Mouse (Mus musculus) kidney, postnatal 10 days (tissue): ENCODE measurements around the gene 5730522E02Rik.

Experiments
- DNase-seq: peaks from one replicate; pipeline ENCODE4 v3.0.0; 2021; ENCODE audit warnings: mixed read lengths

The 5730522E02Rik gene

DNA sequence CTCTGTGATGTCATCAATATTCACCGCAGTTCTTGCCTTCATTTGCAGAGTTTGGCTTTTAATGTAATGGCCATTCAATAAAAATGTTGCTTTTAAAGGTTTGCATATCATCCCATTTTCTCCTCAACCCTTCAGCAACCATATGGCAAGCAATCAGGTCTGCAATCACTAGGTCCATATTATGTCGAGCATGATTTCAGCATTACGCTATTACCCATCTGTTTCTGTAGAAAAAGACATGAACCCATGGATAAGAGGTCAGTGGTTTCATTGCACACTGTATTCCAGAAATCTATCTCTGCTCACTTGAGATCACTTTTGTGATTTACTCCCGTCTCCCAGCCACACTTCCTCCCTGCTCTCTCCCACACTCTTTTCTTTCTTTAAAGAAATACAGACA, 213.1 kb downstream of the 5730522E02Rik start:
- DNase-seq = no peak

DNA sequence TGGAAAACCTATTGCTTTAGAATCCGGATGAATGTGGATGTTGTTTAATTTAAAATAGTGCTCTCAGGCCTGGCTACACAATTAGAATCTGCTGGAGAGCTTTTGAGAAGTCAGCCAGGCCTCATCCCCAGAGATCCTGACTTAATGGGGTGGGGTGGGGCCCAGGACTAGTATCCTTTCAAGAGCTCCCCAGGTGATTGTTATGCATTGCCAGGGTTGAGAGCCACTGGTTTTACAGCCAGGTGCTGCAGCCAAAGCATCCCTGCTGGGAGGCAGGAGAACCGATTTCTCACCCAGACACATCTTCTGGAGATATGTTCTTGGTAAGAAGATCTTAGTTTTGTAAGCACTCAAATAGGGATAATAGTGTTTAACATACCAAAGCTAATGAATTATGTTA, 216.4 kb downstream of the 5730522E02Rik start:
- no peak for DNase-seq

GRCm38 (mm10) chr11:25992216-25992615, 218.3 kb downstream of the 5730522E02Rik start:
- no peak for DNase-seq

DNA sequence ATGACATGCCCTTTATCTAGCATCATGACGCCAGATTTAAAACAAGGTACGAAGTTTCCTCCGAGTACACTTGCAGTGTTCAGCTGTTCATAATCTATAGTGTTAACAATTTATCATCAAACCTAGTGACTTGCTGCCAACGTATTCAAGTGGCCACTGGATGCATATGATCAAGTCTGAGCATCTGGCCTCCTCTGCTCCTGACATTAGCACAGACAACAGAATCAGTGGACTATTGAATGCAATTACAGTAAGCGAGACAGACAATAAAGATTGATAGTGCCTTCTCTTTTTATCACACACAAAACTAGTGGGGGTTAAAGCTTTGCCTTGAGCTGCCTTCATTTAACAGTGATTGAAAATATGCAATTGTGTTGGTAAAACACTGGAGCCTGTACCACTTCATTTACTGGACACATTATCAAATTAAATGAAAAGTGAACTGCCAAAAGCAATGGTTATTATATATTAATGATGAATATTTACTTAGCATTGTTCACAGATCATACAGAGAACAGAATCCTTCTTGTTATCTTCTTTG, 231.8 kb downstream of the 5730522E02Rik start:
- DNase-seq = no peak

GRCm38 (mm10) chr11:25941504-25941903, 269.1 kb downstream of the 5730522E02Rik start:
- no peak for DNase-seq

GRCm38 (mm10) chr11:25940716-25941294, 269.8 kb downstream of the 5730522E02Rik start:
- no peak for DNase-seq

DNA sequence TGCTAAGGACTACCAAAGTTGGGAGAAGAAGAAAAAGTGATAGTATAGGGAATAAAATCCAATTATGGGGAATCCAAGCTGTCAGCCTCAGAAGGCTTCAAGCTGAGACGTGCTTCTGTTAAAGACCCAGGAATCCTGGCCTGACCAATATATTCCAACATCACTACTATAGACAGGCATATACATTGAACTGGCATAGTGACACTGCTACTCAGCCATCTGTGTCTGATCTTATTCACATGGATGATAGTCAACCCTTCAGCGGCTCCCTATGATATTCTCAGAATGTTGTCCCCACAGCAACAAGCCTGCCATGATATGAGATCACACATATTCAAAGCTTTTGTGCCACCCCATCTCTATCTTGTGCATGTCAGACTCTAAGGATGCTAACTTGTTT, 284.3 kb downstream of the 5730522E02Rik start:
- DNase-seq = no peak

DNA sequence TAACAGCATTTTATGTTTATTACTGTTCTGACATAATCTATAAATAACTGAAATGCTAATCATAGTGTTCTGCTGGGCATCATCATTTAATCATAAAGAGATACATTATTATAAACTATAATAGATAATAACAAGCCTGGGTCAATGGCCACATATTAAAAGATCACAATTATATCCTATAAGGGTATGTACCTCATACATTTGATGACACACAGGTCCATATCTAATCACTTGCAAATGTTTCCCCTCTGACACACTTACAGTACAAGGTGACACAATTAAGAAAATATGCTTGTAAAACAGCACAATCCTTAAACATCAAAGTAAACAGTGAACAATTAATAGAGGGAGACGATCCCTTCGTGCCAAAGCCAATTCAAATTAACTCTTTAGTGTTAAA, 308.2 kb downstream of the 5730522E02Rik start:
- DNase-seq = no peak

GRCm38 (mm10) chr11:25901666-25902065, 308.9 kb downstream of the 5730522E02Rik start:
- no peak for DNase-seq

- DNase-seq = no peak
Measured at GRCm38 (mm10) chr11:25893906-25894305, 316.7 kb downstream of the 5730522E02Rik start.

DNA sequence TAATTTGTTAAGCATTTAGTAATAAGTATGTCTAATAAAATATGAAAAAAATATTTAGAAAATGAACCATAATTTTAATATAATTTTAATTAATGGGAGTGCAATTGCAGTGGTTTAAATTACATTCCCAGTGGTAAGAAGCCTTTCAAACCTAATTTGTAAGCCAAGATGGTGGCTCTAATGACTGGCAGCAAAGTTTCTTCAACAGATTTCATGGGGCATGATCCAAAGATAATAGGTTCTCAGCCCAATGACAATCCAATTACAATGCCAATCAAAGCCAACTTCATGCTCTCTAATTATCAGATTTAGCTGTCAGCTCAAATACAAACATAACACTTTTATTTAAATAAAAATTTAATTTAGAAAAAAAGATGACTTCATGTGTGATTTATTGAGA, 337.6 kb downstream of the 5730522E02Rik start:
- no peak for DNase-seq

- DNase-seq = no peak
Measured at GRCm38 (mm10) chr11:25872317-25872716, 338.2 kb downstream of the 5730522E02Rik start.

GRCm38 (mm10) chr11:25866292-25866691, 344.3 kb downstream of the 5730522E02Rik start:
- no peak for DNase-seq

- peak; percentile 81 for DNase-seq
Measured at GRCm38 (mm10) chr11:25862686-25863085, 347.9 kb downstream of the 5730522E02Rik start.

- no peak for DNase-seq
Measured at GRCm38 (mm10) chr11:25856629-25857568, 353.7 kb downstream of the 5730522E02Rik start.

DNA sequence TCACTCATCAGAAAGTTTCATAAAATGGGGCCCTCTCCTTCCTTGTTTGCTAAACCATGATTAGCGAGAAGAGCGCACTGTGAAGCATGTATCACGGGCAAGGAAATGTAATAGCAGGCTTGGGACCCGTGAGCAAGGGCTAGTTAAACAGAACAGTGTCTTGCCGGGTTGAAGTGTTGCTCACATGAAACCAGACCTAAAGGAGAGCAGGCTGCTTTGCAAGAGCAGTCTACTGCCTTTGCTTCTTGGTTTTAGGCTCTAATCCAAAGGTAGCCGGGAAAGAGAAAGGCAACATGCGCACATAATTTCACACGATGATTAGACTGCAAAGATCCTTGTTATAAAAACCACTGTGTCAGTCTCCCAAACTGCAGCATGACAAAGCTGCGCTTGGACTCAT, 354.8 kb downstream of the 5730522E02Rik start:
- DNase-seq = no peak

DNA sequence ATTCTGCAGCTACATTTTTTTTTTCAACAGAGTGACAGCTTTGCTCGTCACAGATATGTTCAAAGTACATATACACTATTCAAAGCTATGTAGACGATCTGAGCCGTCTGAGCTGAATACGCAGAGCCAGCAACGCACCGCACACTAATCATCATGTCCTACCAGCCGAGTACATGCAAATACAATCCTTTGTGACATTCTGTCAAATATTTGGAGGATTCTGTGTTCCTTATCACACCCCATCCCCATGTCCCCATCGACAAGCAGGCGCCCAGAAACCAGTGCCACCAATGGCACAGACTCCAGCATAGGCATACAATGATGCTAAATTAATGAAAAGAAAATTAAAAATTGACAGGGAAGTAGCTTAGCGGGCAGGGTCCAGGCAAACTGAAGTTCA, 356.3 kb downstream of the 5730522E02Rik start:
- DNase-seq = no peak

DNA sequence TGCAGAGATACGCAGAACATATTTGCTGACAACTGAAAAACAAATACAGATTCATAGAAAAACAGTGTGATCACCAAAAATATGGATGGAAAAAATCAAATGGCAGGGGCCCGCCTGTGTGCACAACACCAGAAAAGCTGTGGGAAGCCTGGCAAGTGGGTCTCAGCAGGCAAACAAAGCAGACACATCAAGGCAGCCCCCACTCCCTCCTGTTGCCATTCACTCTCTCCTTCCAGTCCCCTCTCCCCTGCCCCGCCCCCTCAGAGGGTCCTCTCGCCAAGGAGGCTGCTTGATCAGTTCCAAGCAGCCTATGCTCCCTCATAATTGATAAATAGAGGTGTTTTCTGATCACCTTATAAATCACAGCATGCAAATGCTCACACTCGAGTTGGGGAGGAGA, 357.5 kb downstream of the 5730522E02Rik start:
- DNase-seq = no peak

DNA sequence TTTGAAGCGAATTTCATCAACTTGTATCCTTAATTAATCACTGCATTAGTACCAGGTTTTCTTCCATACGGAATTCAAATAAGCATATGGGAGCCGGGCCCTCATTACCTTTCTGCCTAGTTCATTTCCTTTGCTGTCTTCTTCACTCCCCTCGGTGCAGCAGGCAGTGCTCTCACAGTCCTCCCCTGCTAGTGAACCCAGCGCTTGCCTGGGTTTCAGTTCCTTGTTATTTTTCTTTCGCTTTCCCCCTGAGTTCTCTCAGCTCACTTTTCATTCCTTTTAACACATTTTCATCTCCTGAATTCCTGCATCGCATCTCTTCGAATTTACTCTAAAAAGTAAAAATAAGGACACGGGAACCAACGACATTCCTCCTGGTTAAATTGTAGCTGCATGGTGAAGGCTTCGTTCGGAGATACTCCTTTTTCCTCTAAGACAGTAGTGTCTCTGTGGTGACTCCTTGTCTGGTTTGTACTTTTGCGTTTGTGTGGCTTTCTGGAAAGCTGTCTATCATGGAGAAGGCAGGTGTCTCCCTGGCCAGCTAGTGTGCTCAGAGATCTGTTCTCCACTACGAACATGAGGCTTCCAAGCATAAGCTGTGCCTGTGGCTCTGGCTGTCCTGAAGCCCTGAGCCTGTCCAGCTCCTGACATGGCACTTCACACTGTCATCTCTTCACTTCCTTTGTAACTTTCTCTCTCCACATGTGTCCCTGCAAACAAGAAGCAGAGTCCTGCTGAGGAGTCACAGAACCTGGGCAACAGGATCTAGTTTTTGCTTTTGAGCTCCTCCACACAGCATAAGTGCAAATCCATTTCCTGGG, 361.5 kb downstream of the 5730522E02Rik start:
- DNase-seq = no peak

DNA sequence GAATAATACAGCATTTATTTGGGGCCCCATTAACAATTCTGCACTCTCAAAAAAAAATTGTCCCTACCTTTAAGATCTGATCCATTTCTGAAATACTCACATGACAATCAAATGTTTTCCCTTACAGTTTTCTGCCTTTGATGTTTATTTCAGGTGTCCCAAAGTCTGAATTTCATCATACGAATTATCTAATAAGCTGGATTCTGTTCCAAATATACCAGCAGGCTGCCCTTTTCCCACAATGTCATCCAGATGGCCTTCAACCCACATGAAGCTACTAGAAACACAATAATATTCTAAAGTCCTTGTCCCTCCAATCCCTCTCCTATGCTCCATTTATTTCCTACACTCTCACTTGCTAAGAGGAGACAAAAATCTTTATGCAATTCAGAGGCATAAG, 372.1 kb downstream of the 5730522E02Rik start:
- no peak for DNase-seq

DNA sequence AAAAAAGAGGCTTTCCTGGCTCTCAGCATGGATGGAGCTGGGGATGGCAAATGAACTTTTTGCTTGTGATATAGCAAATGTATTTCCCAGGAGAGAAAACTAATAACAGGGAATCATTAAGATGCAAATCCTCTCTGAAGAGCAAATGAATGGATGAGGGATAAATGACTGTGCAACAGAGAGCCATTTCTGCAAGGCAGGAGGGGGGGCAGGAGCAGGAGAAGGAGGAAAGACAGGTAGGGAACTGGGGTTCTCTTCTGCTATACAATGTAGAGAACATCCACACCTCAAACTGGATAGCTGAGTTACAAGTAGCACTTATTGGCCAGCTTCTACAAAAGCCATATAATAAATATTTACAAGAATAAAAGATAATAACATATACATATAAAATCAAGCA, 390.8 kb downstream of the 5730522E02Rik start:
- no peak for DNase-seq

GRCm38 (mm10) chr11:25813446-25813845, 397.1 kb downstream of the 5730522E02Rik start:
- DNase-seq = no peak

GRCm38 (mm10) chr11:25787691-25788090, 422.9 kb downstream of the 5730522E02Rik start:
- no peak for DNase-seq
